Mouse (Mus musculus): ENCODE measurements around the gene Steap3.
A peak's percentile ranks its signal among the peaks of the same experiment; 100 is the strongest.
"Not testable (repeated sequence)": the region's sequence is repeated elsewhere in the genome, so short reads cannot be mapped to it uniquely, and the experiment has no call there.

Gene Steap3

DNA sequence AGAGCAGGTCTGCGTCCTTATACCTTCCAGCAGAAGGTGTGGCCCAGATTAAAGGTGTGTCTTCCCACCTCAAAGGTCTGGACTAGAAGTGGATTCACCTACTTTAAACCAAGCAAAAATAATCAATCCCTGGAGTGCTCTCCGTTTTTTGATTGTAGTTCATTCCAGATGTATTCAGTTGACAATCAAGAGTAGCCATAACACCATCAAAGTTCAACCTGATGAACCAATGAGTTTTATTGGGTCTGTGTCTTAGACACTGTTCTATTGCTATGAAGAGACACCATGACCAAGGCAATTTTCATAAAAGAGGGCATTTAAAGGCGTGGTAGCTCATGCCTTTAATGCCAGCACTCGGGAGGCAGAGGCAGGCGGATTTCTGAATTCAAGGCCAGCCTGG is at the start of gene Steap3:
Steap3 (minus strand) TSS at position 101 of the 400 bp plus-strand sequence.
- no peak for DNase-seq (ENCODE audit: low spot score in 2 of 2)

DNA sequence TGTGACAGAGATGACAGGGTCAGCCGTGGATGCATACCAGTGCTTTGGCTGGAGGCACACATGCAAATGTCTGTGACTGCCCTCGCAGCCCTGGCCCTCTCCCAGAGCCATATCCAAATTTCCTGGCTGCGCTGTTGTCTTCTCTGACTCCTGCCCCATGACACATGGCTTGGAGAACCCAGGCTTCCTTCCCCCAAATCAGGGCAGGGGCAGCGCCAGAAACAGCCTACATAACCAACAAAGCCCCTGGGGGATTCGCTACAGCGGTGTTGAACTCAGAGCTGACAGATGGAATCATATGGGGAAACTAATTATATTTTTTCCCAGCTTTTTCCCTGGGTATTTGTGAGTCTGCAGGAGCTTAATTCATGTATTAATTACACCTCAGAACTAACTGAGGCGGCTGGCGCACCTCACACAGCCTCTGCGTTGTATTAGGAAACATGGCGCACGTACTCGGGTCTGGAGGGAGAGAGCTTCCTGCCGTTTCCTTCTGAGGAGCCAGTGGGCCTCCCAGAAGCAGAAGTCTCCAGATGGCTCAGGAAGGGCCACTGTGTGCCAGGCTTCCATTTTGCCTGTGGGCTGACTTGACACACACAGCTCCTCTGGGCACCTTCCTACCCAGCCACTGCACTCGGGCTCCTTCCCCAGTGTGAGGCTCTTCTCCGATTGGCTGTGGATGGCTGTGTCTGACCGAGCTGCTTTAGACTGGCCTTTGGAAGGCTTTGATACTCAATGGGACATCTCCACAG is 48.9 kb upstream of the Steap3 start:
- DNase-seq (ENCODE audit: low spot score in 2 of 2), result no peak

GRCm38 (mm10) chr1:120305801-120306200 is 33.3 kb upstream of the Steap3 start:
- no peak for DNase-seq (ENCODE audit: low spot score in 2 of 2)

- DNase-seq (ENCODE audit: low spot score in 2 of 2), result no peak
Measured at GRCm38 (mm10) chr1:120296936-120297335, 24.4 kb upstream of the Steap3 start.

DNA sequence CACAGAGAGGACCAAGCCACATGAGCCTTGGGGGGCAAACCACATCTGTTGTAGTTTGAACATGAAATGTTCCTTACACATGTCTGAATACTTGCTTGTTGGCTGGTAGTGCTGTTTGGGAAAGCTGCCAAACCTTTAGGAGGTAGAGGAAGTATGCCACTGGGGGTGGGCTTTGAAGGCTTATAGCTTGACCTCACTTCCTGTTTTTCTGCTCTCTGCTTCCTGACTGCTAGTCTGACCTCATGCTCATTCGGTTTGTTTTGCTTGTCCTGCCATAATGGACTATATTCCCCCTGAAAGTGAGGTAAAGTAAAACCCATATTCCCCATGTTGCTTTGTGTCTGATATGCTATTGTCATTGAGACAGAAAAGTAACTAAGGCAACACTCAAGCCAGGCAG is 21.3 kb upstream of the Steap3 start:
- no peak for DNase-seq (ENCODE audit: low spot score in 2 of 2)

- DNase-seq (ENCODE audit: low spot score in 2 of 2), result no peak
Measured at GRCm38 (mm10) chr1:120291709-120292108, 19.2 kb upstream of the Steap3 start.

- DNase-seq (ENCODE audit: low spot score in 2 of 2), result no peak
Measured at GRCm38 (mm10) chr1:120289843-120290242, 17.3 kb upstream of the Steap3 start.

DNA sequence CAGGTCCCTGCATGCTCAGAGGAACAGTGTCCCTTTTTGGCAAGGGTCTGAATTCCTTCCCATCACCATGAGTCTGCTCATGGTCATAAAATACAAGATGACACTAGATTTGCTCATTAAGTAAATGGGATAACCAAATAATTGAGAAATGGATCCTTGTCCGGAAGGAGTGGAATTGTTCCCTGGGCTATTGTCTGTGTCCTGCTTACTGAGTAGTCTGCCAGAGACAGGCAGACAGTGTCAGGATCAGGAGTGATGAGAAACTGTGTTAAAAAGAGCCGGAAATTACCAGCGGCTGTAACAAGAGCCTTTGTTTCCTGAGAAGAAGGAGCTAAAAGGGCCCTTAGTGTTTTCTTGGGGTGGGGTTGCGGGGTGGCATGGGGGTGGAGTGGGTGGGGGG is 15.2 kb upstream of the Steap3 start:
- no peak for DNase-seq (ENCODE audit: low spot score in 2 of 2)

- DNase-seq (ENCODE audit: low spot score in 2 of 2), result not testable (repeated sequence)
Measured at GRCm38 (mm10) chr1:120276058-120276457, 3.6 kb upstream of the Steap3 start.

- no peak for DNase-seq (ENCODE audit: low spot score in 2 of 2)
Measured at GRCm38 (mm10) chr1:120275224-120275623, 2.7 kb upstream of the Steap3 start.

GRCm38 (mm10) chr1:120270882-120271281 is 1.6 kb downstream of the Steap3 start:
- no peak for DNase-seq (ENCODE audit: low spot score in 2 of 2)

- no peak for DNase-seq (ENCODE audit: low spot score in 2 of 2)
Measured at GRCm38 (mm10) chr1:120270115-120270514, 2.4 kb downstream of the Steap3 start.

GRCm38 (mm10) chr1:120267631-120268030 is 4.9 kb downstream of the Steap3 start:
- DNase-seq (ENCODE audit: low spot score in 2 of 2), result no peak

- no peak for DNase-seq (ENCODE audit: low spot score in 2 of 2)
Measured at GRCm38 (mm10) chr1:120266460-120266859, 6.0 kb downstream of the Steap3 start.

DNA sequence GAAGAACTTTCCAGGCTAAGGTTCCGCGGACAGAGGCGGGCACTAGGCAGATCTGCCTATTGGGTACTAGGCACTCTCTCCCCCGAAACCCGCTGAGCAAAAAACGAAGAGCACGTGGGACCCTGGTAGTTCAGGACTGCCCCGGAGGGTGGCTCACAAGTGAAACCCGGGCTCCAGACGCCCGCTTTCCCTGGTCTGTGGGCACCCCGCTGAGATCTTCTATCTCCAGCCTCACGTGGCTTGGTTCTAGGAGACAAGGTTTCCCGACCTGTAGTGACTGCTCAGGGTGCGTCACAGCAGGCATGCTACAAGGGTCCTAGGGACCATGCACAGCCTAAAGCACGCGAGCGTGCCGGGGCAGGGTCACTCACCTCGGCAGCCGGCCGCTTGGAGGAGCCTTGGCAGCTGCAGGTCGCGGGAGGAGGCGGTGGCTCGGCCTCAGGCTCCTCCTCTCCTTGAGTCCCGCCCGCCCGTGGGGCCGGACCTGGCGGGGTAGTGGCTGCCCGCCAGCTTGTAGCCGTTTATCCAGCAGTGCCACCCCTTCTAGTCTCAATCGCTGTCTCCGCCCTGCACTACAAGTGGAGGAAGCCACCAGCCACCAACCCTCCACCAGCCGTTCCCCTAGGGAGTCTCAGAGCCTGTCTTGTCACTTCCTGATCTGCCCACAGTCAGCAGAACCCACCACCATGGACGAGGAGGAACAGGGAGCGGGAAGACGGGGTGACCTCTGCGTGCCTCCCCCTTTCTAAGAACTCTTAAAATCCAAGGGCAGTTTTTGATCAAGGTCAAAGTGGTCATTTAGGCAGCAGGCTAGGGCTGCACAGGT is 7.4 kb downstream of the Steap3 start:
- DNase-seq (ENCODE audit: low spot score in 2 of 2), result peak; percentile 41 to 49

DNA sequence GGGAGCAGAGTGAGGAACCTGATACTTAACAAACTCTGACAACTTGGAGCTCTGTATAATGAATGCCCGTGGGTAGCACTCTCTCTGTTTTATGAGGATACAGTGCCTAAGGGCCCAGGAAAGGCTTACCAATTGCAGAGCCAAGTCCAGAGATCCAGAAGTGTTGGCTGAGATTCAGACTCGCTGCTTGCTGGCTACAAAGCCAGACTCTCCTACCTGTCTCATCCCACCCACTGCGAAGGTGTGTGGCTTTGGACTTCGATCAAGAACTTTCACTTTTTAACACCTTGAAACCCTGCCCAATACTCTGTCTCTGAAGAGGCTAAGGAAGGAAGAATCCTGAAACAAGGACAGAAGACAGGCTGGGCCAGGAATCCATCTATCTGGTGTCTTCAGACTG is 9.3 kb downstream of the Steap3 start:
- no peak for DNase-seq (ENCODE audit: low spot score in 2 of 2)

- no peak for DNase-seq (ENCODE audit: low spot score in 2 of 2)
Measured at GRCm38 (mm10) chr1:120261166-120261565, 11.3 kb downstream of the Steap3 start.

DNA sequence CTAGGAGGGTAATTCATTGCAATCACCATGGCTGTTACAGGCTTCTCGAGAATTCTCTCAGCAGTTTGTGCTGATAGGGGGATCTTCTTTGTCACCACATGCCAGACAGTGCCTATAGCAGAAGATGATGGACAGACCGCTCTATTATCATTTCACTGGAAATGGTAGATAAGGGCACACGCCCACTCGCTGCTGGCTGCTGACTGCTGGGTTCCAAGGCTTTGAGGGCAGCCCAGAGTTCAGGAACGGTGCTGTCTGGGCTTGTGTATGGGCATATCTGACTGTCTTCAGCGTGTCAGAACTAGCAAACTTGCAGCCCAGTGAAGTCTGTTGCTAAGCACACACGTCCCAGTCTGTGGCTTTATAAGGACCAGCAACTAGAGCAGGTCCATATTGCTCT is 13.3 kb downstream of the Steap3 start:
- no peak for DNase-seq (ENCODE audit: low spot score in 2 of 2)

GRCm38 (mm10) chr1:120258744-120259143 is 13.8 kb downstream of the Steap3 start:
- DNase-seq (ENCODE audit: low spot score in 2 of 2), result no peak

GRCm38 (mm10) chr1:120258245-120258644 is 14.3 kb downstream of the Steap3 start:
- DNase-seq (ENCODE audit: low spot score in 2 of 2), result no peak

GRCm38 (mm10) chr1:120253751-120254150 is 18.8 kb downstream of the Steap3 start:
- no peak for DNase-seq (ENCODE audit: low spot score in 2 of 2)

DNA sequence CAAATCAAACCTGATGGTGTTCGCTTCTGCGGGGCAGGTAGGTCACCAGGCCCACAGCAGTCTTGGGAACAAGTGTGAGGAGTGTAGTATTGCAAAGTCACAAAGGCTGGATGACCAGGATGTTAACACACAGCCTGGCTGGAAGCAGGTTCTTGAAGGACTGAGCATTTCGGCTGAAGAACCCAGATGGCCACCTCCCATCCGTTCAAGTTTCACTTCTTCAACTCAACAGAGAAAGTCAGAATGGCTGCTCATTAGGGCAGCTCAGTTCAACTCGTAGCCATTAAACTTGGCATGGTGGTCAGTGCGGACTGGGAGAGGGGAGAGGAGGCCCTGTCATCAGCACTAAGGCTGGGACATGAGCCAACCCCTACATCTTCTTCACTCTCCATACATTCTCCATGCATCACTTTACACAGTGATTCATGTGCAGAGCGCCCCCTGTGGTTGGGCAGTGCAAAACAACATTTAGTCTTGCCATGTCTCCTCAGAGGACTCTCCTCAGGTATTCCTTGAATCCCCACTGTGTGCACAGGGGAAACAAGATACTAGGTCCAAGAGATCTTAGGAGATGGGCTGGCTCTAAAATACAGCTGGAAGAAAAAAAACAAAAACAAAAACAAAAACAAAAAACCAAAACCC is 19.9 kb downstream of the Steap3 start:
- DNase-seq (ENCODE audit: low spot score in 2 of 2), result no peak

DNA sequence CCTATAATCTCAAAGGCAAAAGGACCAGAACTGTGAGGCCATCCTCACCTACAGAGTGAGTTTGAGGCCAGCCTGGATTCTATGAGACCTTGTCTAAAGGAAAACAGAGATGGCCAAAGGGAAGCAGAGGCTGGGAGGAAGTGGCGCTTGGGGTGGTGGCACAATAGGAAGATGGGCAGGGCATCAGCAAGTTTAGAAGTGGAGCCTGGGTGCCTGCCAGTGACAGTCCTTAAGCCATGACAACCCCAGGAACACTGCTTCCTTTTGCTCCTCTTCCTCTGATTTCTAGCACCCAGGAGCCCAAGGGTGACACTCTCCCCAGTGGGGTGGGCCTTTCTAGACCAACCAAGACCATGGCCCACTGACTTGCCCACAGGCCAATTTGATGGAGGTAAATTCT is 21.3 kb downstream of the Steap3 start:
- DNase-seq (ENCODE audit: low spot score in 2 of 2), result no peak

Measured in right cerebral cortex, postnatal 36 days (tissue).